Mouse (Mus musculus) limb, embryonic 13.5 days (tissue): ENCODE data around the gene Lypd3. TPM values are rescaled to one million over a fixed set of nuclear protein-coding genes. Genes with fewer than 3 reads are reported as not detected.
"Not testable (repeated sequence)": the region's sequence is repeated elsewhere in the genome, so short reads cannot be mapped to it uniquely, and the experiment has no call there.

Experiments
- ATAC-seq: fragments of 200-750 bp; cut with Nextera tagmentation; 2 replicates; pipeline ENCODE4 v1.8.0; 2017; ENCODE audit warnings: low read depth, moderate number of reproducible peaks, moderate TSS enrichment; ENCODE audit not compliant: low FRiP score
- H3K27ac ChIP-seq: fragments of 300-500 bp; sonication (generic); 2 replicates; pipeline ENCODE4 v1.5.1; 2015; ENCODE audit warnings: inconsistent platforms, mild to moderate bottlenecking, moderate library complexity
- H3K27me3 ChIP-seq: fragments of 300-500 bp; sonication (generic); 2 replicates; pipeline ENCODE4 v1.6.1; 2015; ENCODE audit warnings: mild to moderate bottlenecking, inconsistent platforms
- H3K36me3 ChIP-seq: fragments of 300-500 bp; sonication (generic); 2 replicates; pipeline ENCODE4 v1.6.1; 2015; ENCODE audit warnings: inconsistent platforms, mild to moderate bottlenecking, moderate library complexity
- H3K4me1 ChIP-seq: fragments of 300-500 bp; sonication (generic); 2 replicates; pipeline ENCODE4 v1.6.1; 2015; ENCODE audit warnings: inconsistent platforms
- H3K4me2 ChIP-seq: fragments of 300-500 bp; sonication (generic); replicated peaks from 2 replicates; pipeline ENCODE4 v1.6.1; 2015; ENCODE audit warnings: inconsistent platforms, mild to moderate bottlenecking, moderate library complexity
- H3K4me3 ChIP-seq: fragments of 300-500 bp; sonication (generic); 2 replicates; pipeline ENCODE4 v1.5.1; 2015; ENCODE audit warnings: moderate library complexity, mild to moderate bottlenecking, inconsistent platforms
- H3K9ac ChIP-seq: fragments of 300-500 bp; sonication (generic); 2 replicates; pipeline ENCODE4 v1.6.1; 2015; ENCODE audit warnings: mild to moderate bottlenecking, inconsistent platforms
- H3K9me3 ChIP-seq: fragments of 300-500 bp; sonication (generic); 2 replicates; pipeline ENCODE4 v1.6.1; 2016; ENCODE audit warnings: inconsistent platforms
- WGBS: fragments of 180-500 bp; shearing (Covaris S2); methylation state at CpG from one replicate; pipeline ENCODE4 v1.1.7; 2015; 5-methylcytosine and 5-hydroxymethylcytosine counted together
- polyA plus RNA-seq: library from polyadenylated mRNA; unstranded; fragments of >200 nt; fragmentation: Nextera tagmentation; extraction: Ambion mirVana; gene quantifications from 2 replicates; pipeline ENCODE4 v1.2.1, GENCODE M21; 2015

Lypd3 gene
- polyA plus RNA-seq, 1 experiment from 2014 or later = 10.2 TPM

GRCm38 (mm10) chr7:24617763-24618162 is 18.6 kb upstream of the Lypd3 start:
- H3K4me1 ChIP-seq = peaks cover under 1% of the 10 kb centered on the region
- peaks cover 5% of the 10 kb centered on the region; the same call in 1 of the 2 replicates for H3K9me3 ChIP-seq
- H3K9ac ChIP-seq = no peak overlapping the region
- no peak overlapping the region for H3K4me2 ChIP-seq
- whole genome bisulfite sequencing = 84% methylated on average over 8 of the region's 8 CpGs
- H3K4me3 ChIP-seq = no peak overlapping the region
- peaks cover 25% of the 10 kb centered on the region for H3K27me3 ChIP-seq
- H3K27ac ChIP-seq = no peak overlapping the region
- peaks cover 5% of the 10 kb centered on the region; the same call in 1 of the 2 replicates for H3K36me3 ChIP-seq
- ATAC-seq = no peak

GRCm38 (mm10) chr7:24618374-24618773 is 18.0 kb upstream of the Lypd3 start:
- not testable (repeated sequence) for H3K4me2 ChIP-seq, H3K36me3 ChIP-seq, H3K4me3 ChIP-seq, ATAC-seq, H3K4me1 ChIP-seq, H3K27ac ChIP-seq, H3K9me3 ChIP-seq, H3K9ac ChIP-seq
- 90% methylated on average over 8 of the region's 8 CpGs for WGBS
- H3K27me3 ChIP-seq = peaks cover 18% of the 10 kb centered on the region

- Histone ChIP-seq H3K9ac (no peak overlapping the region), H3K27me3 (peaks cover 7% of the 10 kb centered on the region), H3K27ac (no peak overlapping the region), H3K4me3 (no peak overlapping the region), H3K4me2 (no peak overlapping the region), H3K9me3 (peaks cover 5% of the 10 kb centered on the region; the same call in 1 of the 2 replicates), H3K4me1 (no peaks in the 10 kb centered on the region), H3K36me3 (peaks cover 5% of the 10 kb centered on the region; the same call in 1 of the 2 replicates)
- WGBS = 55% methylated on average over 13 of the region's 13 CpGs
- no peak for ATAC-seq
These were observed 16.5 kb upstream of the Lypd3 start for GRCm38 (mm10) chr7:24619671-24620397.

- Histone ChIP-seq H3K27ac (no peak overlapping the region), H3K27me3 (0 out of 2 replicates have a peak, but pooled peaks cover 3% of the 10 kb centered on the region), H3K9me3 (peaks cover 5% of the 10 kb centered on the region; the same call in 1 of the 2 replicates), H3K36me3 (peaks cover 5% of the 10 kb centered on the region; the same call in 1 of the 2 replicates), H3K9ac (no peak overlapping the region), H3K4me1 (no peaks in the 10 kb centered on the region), H3K4me2 (no peak overlapping the region), H3K4me3 (no peak overlapping the region)
- WGBS = 82% methylated on average over 3 of the region's 3 CpGs
- ATAC-seq = no peak
These were observed 15.2 kb upstream of the Lypd3 start for GRCm38 (mm10) chr7:24621193-24621592.

GRCm38 (mm10) chr7:24622967-24623366 is 13.4 kb upstream of the Lypd3 start:
- Histone ChIP-seq H3K36me3 (peaks cover 5% of the 10 kb centered on the region; the same call in 1 of the 2 replicates), H3K27me3 (peaks cover 6% of the 10 kb centered on the region; the same call in 1 of the 2 replicates), H3K4me3 (no peak overlapping the region), H3K4me1 (no peaks in the 10 kb centered on the region), H3K9ac (no peak overlapping the region), H3K9me3 (peaks cover 5% of the 10 kb centered on the region; the same call in 1 of the 2 replicates), H3K4me2 (no peak overlapping the region), H3K27ac (no peak overlapping the region)
- 81% methylated on average over 6 of the region's 6 CpGs for WGBS
- no peak for ATAC-seq

- peaks cover 3% of the 10 kb centered on the region; the same call in 1 of the 2 replicates for H3K27me3 ChIP-seq
- H3K27ac ChIP-seq = no peak overlapping the region
- peak overlapping the region; percentile 33 for H3K4me3 ChIP-seq
- H3K4me2 ChIP-seq = peak overlapping the region; percentile 62
- no peaks in the 10 kb centered on the region; the same call in 1 of the 2 replicates for H3K4me1 ChIP-seq
- H3K9ac ChIP-seq = 0 out of 2 replicates have a peak overlapping the region, but pooled peaks have one; percentile 40
- 8% methylated on average over 32 of the region's 33 CpGs for WGBS
- no peaks in the 10 kb centered on the region for H3K36me3 ChIP-seq
- H3K9me3 ChIP-seq = no peaks in the 10 kb centered on the region
- peak; percentile 82 for ATAC-seq
These were observed 7.4 kb upstream of the Lypd3 start for GRCm38 (mm10) chr7:24628685-24629610.

- H3K27ac ChIP-seq = no peak overlapping the region
- H3K9ac ChIP-seq = no peak overlapping the region
- peaks cover 7% of the 10 kb centered on the region; the same call in 1 of the 2 replicates for H3K27me3 ChIP-seq
- H3K4me1 ChIP-seq = no peaks in the 10 kb centered on the region; the same call in 1 of the 2 replicates
- WGBS = 72% methylated on average over 4 of the region's 4 CpGs
- H3K36me3 ChIP-seq = no peaks in the 10 kb centered on the region
- H3K4me3 ChIP-seq = no peak overlapping the region
- H3K4me2 ChIP-seq = peak overlapping the region; percentile 62; the same call in 1 of the 2 replicates
- no peaks in the 10 kb centered on the region for H3K9me3 ChIP-seq
- ATAC-seq = no peak
These were observed 6.7 kb upstream of the Lypd3 start for GRCm38 (mm10) chr7:24629672-24630071.

GRCm38 (mm10) chr7:24630116-24630880 is 6.1 kb upstream of the Lypd3 start:
- Histone ChIP-seq H3K9me3 (no peaks in the 10 kb centered on the region), H3K36me3 (no peaks in the 10 kb centered on the region), H3K27ac (no peak overlapping the region), H3K9ac (no peak overlapping the region), H3K4me3 (no peak overlapping the region), H3K4me1 (no peaks in the 10 kb centered on the region; the same call in 1 of the 2 replicates), H3K4me2 (no peak overlapping the region), H3K27me3 (peaks cover 7% of the 10 kb centered on the region)
- 79% methylated on average over 10 of the region's 10 CpGs for WGBS
- no peak for ATAC-seq

GRCm38 (mm10) chr7:24637046-24637445 is 696 bp downstream of the Lypd3 start:
- Histone ChIP-seq H3K4me1 (peaks cover 20% of the 10 kb centered on the region), H3K27me3 (peaks cover 72% of the 10 kb centered on the region), H3K36me3 (no peaks in the 10 kb centered on the region), H3K27ac (no peak overlapping the region), H3K4me2 (peak overlapping the region; percentile 66), H3K9me3 (no peaks in the 10 kb centered on the region), H3K9ac (no peak overlapping the region), H3K4me3 (peak overlapping the region; percentile 40)
- WGBS = 3% methylated on average over 18 of the region's 18 CpGs
- no peak for ATAC-seq

GRCm38 (mm10) chr7:24638026-24638856 is 1.9 kb downstream of the Lypd3 start:
- H3K4me2 ChIP-seq = peak overlapping the region; percentile 66
- H3K27me3 ChIP-seq = peaks cover 84% of the 10 kb centered on the region
- H3K4me1 ChIP-seq = peaks cover 20% of the 10 kb centered on the region
- no peak for ATAC-seq
- no peak overlapping the region for H3K9ac ChIP-seq
- H3K27ac ChIP-seq = no peak overlapping the region
- 4% methylated on average over 35 of the region's 35 CpGs for WGBS
- H3K36me3 ChIP-seq = no peaks in the 10 kb centered on the region
- peak overlapping the region; percentile 40 for H3K4me3 ChIP-seq
- H3K9me3 ChIP-seq = no peaks in the 10 kb centered on the region

- Histone ChIP-seq H3K4me2 (no peak overlapping the region), H3K4me3 (no peak overlapping the region), H3K9ac (no peak overlapping the region), H3K27me3 (peaks cover 79% of the 10 kb centered on the region), H3K27ac (no peak overlapping the region), H3K36me3 (no peaks in the 10 kb centered on the region), H3K4me1 (peaks cover 20% of the 10 kb centered on the region), H3K9me3 (no peaks in the 10 kb centered on the region)
- ATAC-seq = no peak
- 67% methylated on average over 13 of the region's 13 CpGs for WGBS
These were observed 4.1 kb downstream of the Lypd3 start for GRCm38 (mm10) chr7:24640450-24640849.
